Mouse (Mus musculus): Measurements from ENCODE around the gene Gpkow.
"Not testable (repeated sequence)": the region's sequence is repeated elsewhere in the genome, so short reads cannot be mapped to it uniquely, and the experiment has no call there.

Gene Gpkow

GRCm38 (mm10) chrX:7745429-7745828 is 48.5 kb downstream of the Gpkow start:
- DNase-seq (ENCODE audit: low spot score) = no peak

DNA sequence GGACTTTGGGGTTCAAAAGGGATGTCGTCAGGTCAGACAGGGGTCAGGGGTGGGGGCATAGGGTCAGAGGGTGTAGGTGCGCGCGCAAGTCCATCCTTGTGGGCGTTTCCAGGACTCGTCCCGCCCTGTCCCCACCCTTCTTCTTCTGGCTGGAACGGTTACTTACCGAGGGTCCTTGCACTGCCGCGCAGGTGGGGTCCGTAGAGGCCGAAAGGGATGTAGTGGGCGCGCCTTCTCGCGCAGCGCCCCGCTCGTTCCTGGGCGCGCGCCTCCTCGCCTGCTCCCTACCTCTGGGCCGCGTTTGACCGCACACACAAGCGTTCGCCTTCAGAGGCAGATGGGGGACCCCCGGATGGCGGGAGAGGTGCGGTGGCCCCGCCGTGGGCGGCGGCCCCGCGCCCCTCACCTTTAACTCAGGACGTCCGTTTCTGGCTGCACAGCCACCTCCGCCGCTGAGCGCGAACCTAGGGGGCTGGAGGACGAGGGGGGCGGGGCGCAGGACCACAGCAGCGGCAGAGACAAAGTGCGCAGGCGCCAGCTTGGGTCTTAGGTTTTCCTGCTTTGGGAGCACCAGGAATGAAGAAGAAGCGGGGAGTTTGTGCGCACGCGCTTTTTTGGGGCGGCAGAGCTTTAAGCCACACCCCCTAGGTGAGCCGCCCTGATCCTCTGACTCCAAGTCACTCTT is 53.6 kb downstream of the Gpkow start, which contains the start of gene Ccdc120:
Gene Ccdc120, minus strand, starts transcription at position 474 of the 685 bp plus-strand sequence.
- DNase-seq (ENCODE audit: low spot score) = no peak

DNA sequence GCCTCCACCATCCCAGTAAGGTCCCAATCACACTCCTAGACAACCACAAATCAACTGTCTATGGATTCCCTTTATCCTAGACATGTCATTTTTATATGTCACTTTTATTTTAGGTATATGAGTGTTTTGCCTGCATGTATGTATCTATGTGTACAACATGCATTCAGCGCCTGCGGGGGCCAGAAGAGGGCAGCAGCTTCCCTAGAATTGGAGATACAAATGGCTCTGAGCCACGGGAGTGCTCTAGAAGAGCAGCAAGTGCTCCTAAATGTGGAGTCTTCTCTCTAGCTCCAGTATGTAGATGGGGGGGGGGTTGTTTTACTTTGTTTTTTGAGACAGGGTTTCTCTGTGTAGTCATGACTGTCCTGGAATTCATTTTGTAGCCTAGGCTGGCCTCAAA is 56.7 kb downstream of the Gpkow start:
- DNase-seq (ENCODE audit: low spot score) = not testable (repeated sequence)
